Mouse (Mus musculus): Measurements from ENCODE around the gene Ttn. TPM values are rescaled to one million over a fixed set of nuclear protein-coding genes. Genes with fewer than 3 reads are reported as not detected.

Ttn gene
- polyA plus RNA-seq, 1 experiment, result 24.2 TPM

DNA sequence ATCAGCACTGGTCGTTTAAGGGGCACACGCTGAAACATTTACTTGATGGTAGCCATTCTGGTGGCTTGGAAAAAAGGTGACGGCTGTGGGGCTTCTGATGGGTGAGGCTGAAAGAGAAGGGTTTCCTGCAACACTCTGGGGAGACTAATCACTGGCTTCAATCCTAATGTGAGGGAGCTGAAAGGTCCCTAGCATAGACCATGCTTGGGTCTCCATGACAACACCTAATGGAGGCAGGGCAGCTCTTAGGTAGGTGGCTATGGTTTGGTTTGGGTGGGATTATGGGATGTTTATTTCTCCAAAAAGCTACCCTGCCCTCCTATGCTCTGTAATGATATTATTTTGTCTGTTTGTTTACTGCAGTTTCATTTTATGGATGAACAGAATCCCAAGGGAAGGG is 326.9 kb downstream of the Ttn start:
- TF ChIP-seq USF1 (IDR thresholded peaks at IDR 0.05; ENCODE audit: low read depth) (no peak), MAX (IDR thresholded peaks at IDR 0.05; ENCODE audit: low read depth) (no peak), REST (IDR thresholded peaks at IDR 0.05; ENCODE audit: insufficient read depth, insufficient read length) (no peak), POLR2A (IDR thresholded peaks at IDR 0.05; ENCODE audit: insufficient read length, low read depth) (no peak), POLR2AphosphoS2 (IDR thresholded peaks at IDR 0.05; ENCODE audit: insufficient read length, low read depth) (no peak), TCF12 (IDR thresholded peaks at IDR 0.05; ENCODE audit: insufficient read depth, poor library complexity, severe bottlenecking) (no peak), E2F4 (IDR thresholded peaks at IDR 0.05; ENCODE audit: insufficient read depth) (no peak), SRF (IDR thresholded peaks at IDR 0.05; ENCODE audit: control insufficient read depth, insufficient read length, low read depth) (no peak), TCF3 (IDR thresholded peaks at IDR 0.05; ENCODE audit: insufficient read length, low read depth) (no peak), MYOG (IDR thresholded peaks at IDR 0.05; ENCODE audit: control insufficient read depth in 1 of 3, insufficient read depth in 1 of 3, insufficient read length in 2 of 3, low read depth in 2 of 3) (no peak), CEBPB (IDR thresholded peaks at IDR 0.05; ENCODE audit: insufficient read depth, poor library complexity, severe bottlenecking) (no peak), MYOD1 (IDR thresholded peaks at IDR 0.05; ENCODE audit: control insufficient read depth in 1 of 3, insufficient read length in 2 of 3, low read depth in 2 of 3) (no peak)
- no peaks in the 10 kb centered on the region for H3K79me2 ChIP-seq (ENCODE audit: control insufficient read depth, insufficient read depth)
- no peak overlapping the region for H3ac ChIP-seq (ENCODE audit: control insufficient read depth, insufficient read length)
- H3K27me3 ChIP-seq (ENCODE audit: control insufficient read depth, insufficient read depth, insufficient read length), result no peaks in the 10 kb centered on the region
- no peak overlapping the region for H3K4me2 ChIP-seq (ENCODE audit: low read depth)
- H3K36me3 ChIP-seq (ENCODE audit: control insufficient read depth, insufficient read depth), result no peaks in the 10 kb centered on the region
- no peak overlapping the region for H3K4me3 ChIP-seq

DNA sequence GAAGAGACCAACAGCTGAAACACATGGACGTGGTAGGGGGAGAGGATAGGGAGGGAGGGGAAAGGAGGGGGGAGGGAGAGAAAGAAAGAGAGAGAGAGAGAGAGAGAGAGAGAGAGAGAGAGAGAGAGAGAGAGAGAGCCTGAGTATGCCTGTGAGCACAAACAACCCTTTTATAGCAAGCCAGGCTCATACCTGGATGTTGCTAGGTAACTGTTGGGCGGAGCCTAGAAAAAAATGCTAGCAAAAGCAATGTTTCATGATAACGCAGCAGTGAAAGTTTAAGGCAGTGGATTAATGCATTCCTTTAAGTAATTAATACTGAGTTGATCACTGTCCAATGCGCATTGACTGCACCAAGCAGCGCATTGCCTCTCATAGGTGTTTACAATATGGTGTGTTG is 327.7 kb downstream of the Ttn start:
- TF ChIP-seq USF1 (IDR thresholded peaks at IDR 0.05; ENCODE audit: low read depth) (no peak), MYOD1 (IDR thresholded peaks at IDR 0.05; ENCODE audit: control insufficient read depth in 1 of 3, insufficient read length in 2 of 3, low read depth in 2 of 3) (no peak), MYOG (IDR thresholded peaks at IDR 0.05; ENCODE audit: control insufficient read depth in 1 of 3, insufficient read depth in 1 of 3, insufficient read length in 2 of 3, low read depth in 2 of 3) (no peak), E2F4 (IDR thresholded peaks at IDR 0.05; ENCODE audit: insufficient read depth) (no peak), TCF3 (IDR thresholded peaks at IDR 0.05; ENCODE audit: insufficient read length, low read depth) (no peak), POLR2AphosphoS2 (IDR thresholded peaks at IDR 0.05; ENCODE audit: insufficient read length, low read depth) (no peak), POLR2A (IDR thresholded peaks at IDR 0.05; ENCODE audit: insufficient read length, low read depth) (no peak), CEBPB (IDR thresholded peaks at IDR 0.05; ENCODE audit: insufficient read depth, poor library complexity, severe bottlenecking) (no peak), TCF12 (IDR thresholded peaks at IDR 0.05; ENCODE audit: insufficient read depth, poor library complexity, severe bottlenecking) (no peak), MAX (IDR thresholded peaks at IDR 0.05; ENCODE audit: low read depth) (no peak)
- no peaks in the 10 kb centered on the region for H3K27me3 ChIP-seq (ENCODE audit: control insufficient read depth, insufficient read depth, insufficient read length)

More for the DNA sequence above, 327.7 kb downstream of the Ttn start:
- Histone ChIP-seq H3K79me2 (ENCODE audit: control insufficient read depth, insufficient read depth) (no peaks in the 10 kb centered on the region), H3K4me2 (ENCODE audit: low read depth) (no peak overlapping the region), H3ac (ENCODE audit: control insufficient read depth, insufficient read length) (no peak overlapping the region), H3K36me3 (ENCODE audit: control insufficient read depth, insufficient read depth) (no peaks in the 10 kb centered on the region), H3K4me3 (no peak overlapping the region)

Other genes with a start within 250 kb of the Ttn start
- gene Ccdc141, start 188.1 kb upstream of the Ttn start, polyA plus RNA-seq (2012; fragmentation: generic; extraction: Trizol), result 43.2 TPM